Mouse (Mus musculus) olfactory bulb, adult 2 months (tissue): ENCODE data around the gene Wnt3a.

Experiments
- CTCF ChIP-seq: fragments of 200-500 bp; IDR thresholded peaks from 2 replicates; pipeline ENCODE4 v1.5.1; 2012; ENCODE audit warnings: low read depth, mild to moderate bottlenecking, low read length, moderate library complexity; ENCODE audit not compliant: insufficient read depth
- POLR2A ChIP-seq: fragments of 200-500 bp; IDR thresholded peaks from 2 replicates; pipeline ENCODE4 v1.6.1; 2012; ENCODE audit warnings: mild to moderate bottlenecking, low read depth, low read length, moderate library complexity; ENCODE audit not compliant: insufficient read depth

- TF ChIP-seq CTCF (no peak), POLR2A (no peak)
Observed at GRCm38 (mm10) chr11:59312501-59312900, 21.9 kb upstream of the Wnt3a start.
